Mouse (Mus musculus) spleen, postnatal 14 days (tissue): Measurements from ENCODE around the gene 6820408C15Rik.

Experiments used
- DNase-seq, 2 experiments: peaks; one replicate each; pipeline ENCODE4 v3.0.0; 2021 to 2022; ENCODE audit warnings: low spot score in 2 of 2

The 6820408C15Rik gene

DNA sequence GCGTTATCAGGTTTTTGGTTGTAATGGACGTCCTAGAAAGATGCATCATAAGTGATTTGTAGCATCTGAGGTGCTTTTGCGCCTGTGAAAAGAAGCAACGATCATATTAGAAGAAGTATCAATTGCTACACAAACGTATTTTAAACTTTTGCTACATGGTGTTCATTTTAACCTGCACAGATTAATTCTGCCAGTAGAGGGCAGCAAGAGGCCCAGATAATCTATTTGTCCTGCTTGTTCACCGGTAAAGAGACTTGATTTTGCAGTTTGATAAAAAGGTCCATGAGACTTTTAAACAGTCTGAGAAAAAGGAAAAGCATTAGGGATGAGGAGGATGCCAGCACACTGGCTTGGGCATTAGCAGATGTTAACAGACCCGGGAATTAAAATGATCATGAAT lies 55.6 kb downstream of the 6820408C15Rik start:
- DNase-seq = no peak

GRCm38 (mm10) chr2:152472434-152472833 lies 57.0 kb downstream of the 6820408C15Rik start:
- DNase-seq = no peak

GRCm38 (mm10) chr2:152476763-152477162 lies 61.4 kb downstream of the 6820408C15Rik start, which contains the start of gene Defb20:
Defb20 (plus strand) TSS chr2:152477063.
- DNase-seq = no peak

DNA sequence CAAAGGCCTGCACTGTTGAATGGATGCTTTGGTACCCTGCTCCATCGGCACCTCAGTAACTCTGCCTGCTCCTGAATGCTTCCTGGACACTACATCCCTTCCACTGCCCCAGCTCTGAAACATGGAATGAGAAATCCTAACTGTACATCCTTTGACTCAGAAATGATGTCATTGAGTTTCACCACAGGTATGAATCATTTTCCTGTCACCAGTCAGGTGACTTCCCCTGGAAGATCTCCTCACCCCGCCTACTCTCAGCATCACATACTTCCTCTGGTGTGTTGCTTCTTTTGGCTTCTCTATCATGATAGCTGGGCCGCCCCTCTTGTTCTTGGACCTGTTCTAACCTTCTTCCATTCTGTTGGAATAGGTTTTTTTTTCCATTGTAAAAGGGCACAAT lies 65.5 kb downstream of the 6820408C15Rik start:
- no peak for DNase-seq

GRCm38 (mm10) chr2:152481726-152482125 lies 66.3 kb downstream of the 6820408C15Rik start:
- no peak for DNase-seq

- no peak for DNase-seq
Observed at GRCm38 (mm10) chr2:152487024-152487423, 71.6 kb downstream of the 6820408C15Rik start.

GRCm38 (mm10) chr2:152490038-152490437 lies 74.7 kb downstream of the 6820408C15Rik start, which contains the start of gene Defb22:
Defb22 (minus strand) TSS chr2:152490138.
- DNase-seq = no peak

GRCm38 (mm10) chr2:152493151-152493550 lies 77.8 kb downstream of the 6820408C15Rik start:
- no peak for DNase-seq
